Mouse (Mus musculus) hindbrain, embryonic 14.5 days (tissue): Measurements from ENCODE around the gene Vmn1r114. TPM values are rescaled to one million over a fixed set of nuclear protein-coding genes. Genes with fewer than 3 reads are reported as not detected.
"Not testable (repeated sequence)": the region's sequence is repeated elsewhere in the genome, so short reads cannot be mapped to it uniquely, and the experiment has no call there.

Source experiments
- ATAC-seq: fragments of 200-750 bp; cut with Nextera tagmentation; 2 replicates; pipeline ENCODE4 v1.8.0; 2017; ENCODE audit warnings: moderate number of reproducible peaks, mild to moderate bottlenecking, moderate TSS enrichment, moderate library complexity; ENCODE audit not compliant: low FRiP score
- DNase-seq: peaks from one replicate; pipeline ENCODE4 v3.0.0-alpha.2; 2015; ENCODE audit warnings: low spot score
- H3K27ac ChIP-seq: fragments of 300-500 bp; sonication (generic); 2 replicates; pipeline ENCODE4 v1.5.1; 2014; ENCODE audit warnings: mild to moderate bottlenecking, moderate library complexity
- H3K27me3 ChIP-seq: fragments of 300-500 bp; sonication (generic); 2 replicates; pipeline ENCODE4 v1.6.1; 2014; ENCODE audit warnings: mild to moderate bottlenecking, low read length, mixed read lengths; ENCODE audit not compliant: control insufficient read depth, insufficient read depth
- H3K36me3 ChIP-seq: fragments of 300-500 bp; sonication (generic); replicated peaks from 2 replicates; pipeline ENCODE4 v1.6.1; 2014; ENCODE audit not compliant: control insufficient read depth, insufficient read depth
- H3K4me1 ChIP-seq: fragments of 300-500 bp; sonication (generic); replicated peaks from 2 replicates; pipeline ENCODE4 v1.6.1; 2014; ENCODE audit warnings: antibody characterized with exemption, low read length, mixed read lengths; ENCODE audit not compliant: control insufficient read depth, insufficient read depth
- H3K4me2 ChIP-seq: fragments of 300-500 bp; sonication (generic); replicated peaks from 2 replicates; pipeline ENCODE4 v1.6.1; 2014; ENCODE audit warnings: mild to moderate bottlenecking, moderate library complexity
- H3K4me3 ChIP-seq: fragments of 300-500 bp; sonication (generic); replicated peaks from 2 replicates; pipeline ENCODE4 v1.5.1; 2014; ENCODE audit warnings: mild to moderate bottlenecking, low read length
- H3K9ac ChIP-seq: fragments of 300-500 bp; sonication (generic); 2 replicates; pipeline ENCODE4 v1.6.1; 2014
- H3K9me3 ChIP-seq: fragments of 300-500 bp; sonication (generic); 2 replicates; pipeline ENCODE4 v1.6.1; 2016; ENCODE audit warnings: low read length; ENCODE audit not compliant: control insufficient read depth
- WGBS: fragments of 180-500 bp; shearing (Covaris S2); extraction: QIAGEN DNeasy Blood & Tissue Kit; methylation state at CpG from one replicate; pipeline ENCODE4 v1.1.7; 2014; 5-methylcytosine and 5-hydroxymethylcytosine counted together
- polyA plus RNA-seq: library from polyadenylated mRNA; unstranded; fragments of >200 nt; fragmentation: Nextera tagmentation; extraction: Ambion mirVana; gene quantifications from 2 replicates; pipeline ENCODE4 v1.2.1, GENCODE M21; 2014

The Vmn1r114 gene
- polyA plus RNA-seq = not detected in 2 replicates

GRCm38 (mm10) chr7:20812086-20812485, at the start of gene Vmn1r114:
Gene Vmn1r114, minus strand, starts transcription at chr7:20812186.
- no CpG with 5 or more reads among the region's 5 CpGs for WGBS
- H3K4me2 ChIP-seq, H3K4me3 ChIP-seq, H3K4me1 ChIP-seq, H3K27me3 ChIP-seq, H3K36me3 ChIP-seq, DNase-seq, ATAC-seq, H3K9me3 ChIP-seq, H3K9ac ChIP-seq, H3K27ac ChIP-seq: not testable (repeated sequence)

- H3K4me1 ChIP-seq, ATAC-seq, DNase-seq, H3K9me3 ChIP-seq, H3K9ac ChIP-seq, H3K4me3 ChIP-seq, H3K36me3 ChIP-seq, H3K4me2 ChIP-seq, H3K27me3 ChIP-seq, H3K27ac ChIP-seq: not testable (repeated sequence)
- 88% methylated on average over 1 of the region's 3 CpGs for WGBS
These were observed 32.9 kb upstream of the Vmn1r114 start, which contains the start of gene Vmn1r115 for GRCm38 (mm10) chr7:20844885-20845284. Gene Vmn1r115, minus strand, starts transcription at chr7:20844985.

GRCm38 (mm10) chr7:20786985-20787384, 25.0 kb downstream of the Vmn1r114 start, which contains the start of gene Vmn1r113:
Gene Vmn1r113, plus strand, starts transcription at chr7:20787285.
- H3K4me2 ChIP-seq, H3K27me3 ChIP-seq, H3K9me3 ChIP-seq, H3K4me3 ChIP-seq, ATAC-seq, DNase-seq, H3K36me3 ChIP-seq, H3K4me1 ChIP-seq, H3K27ac ChIP-seq, H3K9ac ChIP-seq: not testable (repeated sequence)
- WGBS = 76% methylated on average over 2 of the region's 2 CpGs

- WGBS = no CpG with 5 or more reads among the region's 3 CpGs
These were observed 41.1 kb downstream of the Vmn1r114 start, which contains the start of gene Vmn1r112 for GRCm38 (mm10) chr7:20770885-20771284. Gene Vmn1r112, plus strand, starts transcription at chr7:20771185.

More at GRCm38 (mm10) chr7:20770885-20771284, 41.1 kb downstream of the Vmn1r114 start, which contains the start of gene Vmn1r112:
- not testable (repeated sequence) for H3K36me3 ChIP-seq, H3K27ac ChIP-seq, H3K4me3 ChIP-seq, H3K4me2 ChIP-seq, H3K27me3 ChIP-seq, H3K9me3 ChIP-seq, DNase-seq, H3K4me1 ChIP-seq, H3K9ac ChIP-seq, ATAC-seq

Other genes starting within 250 kb of the Vmn1r114 start
- not detected in 2 replicates for gene Gm4141, start 235.9 kb downstream of the Vmn1r114 start, polyA plus RNA-seq
- not detected in 2 replicates for gene Gm4513, start 213.2 kb downstream of the Vmn1r114 start, polyA plus RNA-seq
- not detected in 2 replicates for gene Vmn1r107, start 143.3 kb downstream of the Vmn1r114 start, polyA plus RNA-seq
- not detected in 2 replicates for gene Vmn1r111, start 109.0 kb downstream of the Vmn1r114 start, polyA plus RNA-seq
- gene Gm10668, start 81.6 kb downstream of the Vmn1r114 start, polyA plus RNA-seq = not detected in 2 replicates
- not detected in 2 replicates for gene Vmn1r112, start 41.0 kb downstream of the Vmn1r114 start, polyA plus RNA-seq
- gene Vmn1r113, start 24.9 kb downstream of the Vmn1r114 start, polyA plus RNA-seq = not detected in 2 replicates
- not detected in 2 replicates for gene Vmn1r115, start 32.8 kb upstream of the Vmn1r114 start, polyA plus RNA-seq
- not detected in 2 replicates for gene Vmn1r116, start 60.1 kb upstream of the Vmn1r114 start, polyA plus RNA-seq
- gene Vmn1r117, start 71.9 kb upstream of the Vmn1r114 start, polyA plus RNA-seq = not detected in 2 replicates
- gene Vmn1r118, start 100.2 kb upstream of the Vmn1r114 start, polyA plus RNA-seq = not detected in 2 replicates
- not detected in 2 replicates for gene Vmn1r119, start 200.3 kb upstream of the Vmn1r114 start, polyA plus RNA-seq
- not detected in 2 replicates for gene Vmn1r120, start 241.6 kb upstream of the Vmn1r114 start, polyA plus RNA-seq